Mouse (Mus musculus) lung, adult 2 months (tissue): ENCODE results near the gene Kcna7. TPM values are rescaled to one million over a fixed set of nuclear protein-coding genes. Genes with fewer than 3 reads are reported as not detected.

ENCODE experiments used
- DNase-seq: peaks from one replicate; pipeline ENCODE4 v3.0.0; 2022
- H3K4me1 ChIP-seq: fragments of 200-500 bp; 2 replicates; pipeline ENCODE4 v1.6.1; 2011; ENCODE audit warnings: low read length; ENCODE audit not compliant: control insufficient read depth, insufficient read depth
- H3K4me3 ChIP-seq: fragments of 200-500 bp; replicated peaks from 2 replicates; pipeline ENCODE3; 2011; ENCODE audit warnings: low read depth, mild to moderate bottlenecking, control low read depth, low read length; ENCODE audit errors: extremely low read depth
- CTCF ChIP-seq: fragments of 200-500 bp; IDR thresholded peaks from 2 replicates; pipeline ENCODE4 v1.5.1; 2011; ENCODE audit warnings: mild to moderate bottlenecking, low read length, control low read depth; ENCODE audit not compliant: insufficient read depth
- POLR2A ChIP-seq: fragments of 200-500 bp; IDR thresholded peaks from 2 replicates; pipeline ENCODE4 v1.6.1; 2011; ENCODE audit warnings: low read depth, mild to moderate bottlenecking, control low read depth, low read length, borderline replicate concordance; ENCODE audit errors: extremely low read depth
- WGBS: fragments of 180-500 bp; shearing (Covaris S2); methylation state at CpG from one replicate; pipeline ENCODE4 v1.1.7; 2018; 5-methylcytosine and 5-hydroxymethylcytosine counted together
- polyA plus RNA-seq: library from polyadenylated mRNA; depleted of rRNA; stranded (reverse); fragments of >200 nt; gene quantifications from 2 replicates; pipeline ENCODE4 v1.2.3, GENCODE M21; 2012

The Kcna7 gene
- polyA plus RNA-seq, 1 experiment = 2.3 TPM

DNA sequence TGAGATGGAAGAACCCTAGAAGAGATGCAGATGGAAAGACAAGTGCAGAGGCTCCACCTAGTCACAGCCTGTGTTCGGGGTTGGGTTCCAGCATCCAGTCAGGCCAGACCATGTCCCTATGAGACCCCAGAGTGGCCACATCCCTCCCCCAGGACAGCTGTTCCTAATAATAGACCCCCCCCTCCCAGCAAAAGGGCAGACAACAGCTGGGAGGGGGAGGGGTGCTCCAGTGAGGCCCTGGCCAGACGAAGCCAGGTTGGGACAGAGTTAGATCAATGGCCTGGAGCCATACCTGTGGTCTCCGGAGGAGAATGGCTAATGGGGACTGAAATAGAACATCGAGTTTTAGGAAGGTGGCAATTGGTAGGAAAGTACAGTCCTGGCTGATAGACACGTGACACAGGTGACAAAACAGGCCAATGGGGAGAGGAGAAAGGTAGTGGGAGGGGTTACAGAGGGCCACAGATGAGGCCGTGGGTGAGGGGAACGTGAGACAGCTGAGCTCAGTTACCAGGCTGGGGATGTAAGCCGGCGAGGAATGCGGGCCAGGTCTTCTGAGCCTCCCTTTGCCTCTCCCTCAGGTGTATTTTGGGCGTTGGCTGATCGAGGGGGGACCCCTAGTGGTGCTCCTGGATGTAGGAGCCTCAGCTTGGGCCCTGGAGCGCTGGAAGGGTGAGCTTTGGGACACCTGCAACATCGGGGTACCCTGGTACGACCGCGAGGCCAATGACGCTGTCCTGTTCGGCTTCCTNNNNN is 32.2 kb downstream of the Kcna7 start, which contains the start of gene Ruvbl2:
Gene Ruvbl2 (minus strand): TSS at position 576 of the 756 bp plus-strand sequence.
- H3K4me3 ChIP-seq = no peak within 1 kb of the TSS
- WGBS = 41% methylated on average over 19 of the region's 19 CpGs
- peak; percentile 50 for DNase-seq
- peaks cover 9% of the 10 kb centered on the region for H3K4me1 ChIP-seq
- peak; percentile 7; the same call in 1 of the 2 replicates for TF ChIP-seq CTCF
- 0 out of 2 replicates have a peak, but pooled peaks have one; percentile 26 for TF ChIP-seq POLR2A

DNA sequence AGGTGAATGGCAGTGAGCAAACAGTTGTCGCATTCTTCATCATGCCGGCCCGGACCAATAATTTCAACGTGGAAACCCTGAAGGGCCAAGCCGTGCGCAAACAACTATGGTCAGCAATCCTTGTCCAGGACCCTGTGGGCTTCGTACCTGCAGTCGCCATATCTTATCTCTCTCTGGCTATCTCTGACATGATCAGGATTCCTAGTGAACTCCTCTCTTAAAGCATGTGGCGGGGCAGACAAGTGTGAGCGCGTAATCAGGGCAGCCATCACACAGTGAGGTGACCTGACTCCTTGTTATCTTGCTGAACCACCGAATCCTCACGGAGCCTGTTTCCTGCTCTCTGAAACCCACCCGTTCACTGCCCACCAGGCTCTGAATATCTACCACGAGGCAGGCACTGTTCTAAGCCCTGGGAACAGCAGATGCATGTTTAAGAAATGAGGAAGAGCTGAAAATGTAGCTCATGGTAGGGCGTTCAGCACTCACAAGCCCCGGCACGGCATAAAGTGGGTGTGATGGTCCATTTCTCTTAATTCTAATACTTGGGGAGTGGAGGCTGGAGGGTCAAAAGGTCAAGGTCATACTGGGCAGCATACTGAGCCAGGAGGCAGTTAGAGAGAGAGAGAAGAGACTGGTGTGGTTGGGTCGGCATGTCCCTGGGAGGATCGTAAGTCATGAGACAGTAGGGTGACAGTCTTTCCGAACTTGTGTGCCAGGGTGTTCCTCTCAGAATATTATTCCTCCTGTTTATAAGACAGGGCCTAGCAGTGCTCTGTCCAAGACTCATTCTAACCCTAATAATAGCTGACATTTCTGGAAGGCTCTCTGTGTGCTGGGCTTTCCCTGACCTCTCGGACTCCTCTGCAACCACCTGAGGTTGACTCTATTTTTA is 38.3 kb downstream of the Kcna7 start:
- no peak for DNase-seq
- Histone ChIP-seq H3K4me1 (no peaks in the 10 kb centered on the region; the same call in 1 of the 2 replicates), H3K4me3 (no peak overlapping the region)
- 78% methylated on average over 22 of the region's 22 CpGs for WGBS
- no peak for TF ChIP-seq CTCF
- no peak for TF ChIP-seq POLR2A

DNA sequence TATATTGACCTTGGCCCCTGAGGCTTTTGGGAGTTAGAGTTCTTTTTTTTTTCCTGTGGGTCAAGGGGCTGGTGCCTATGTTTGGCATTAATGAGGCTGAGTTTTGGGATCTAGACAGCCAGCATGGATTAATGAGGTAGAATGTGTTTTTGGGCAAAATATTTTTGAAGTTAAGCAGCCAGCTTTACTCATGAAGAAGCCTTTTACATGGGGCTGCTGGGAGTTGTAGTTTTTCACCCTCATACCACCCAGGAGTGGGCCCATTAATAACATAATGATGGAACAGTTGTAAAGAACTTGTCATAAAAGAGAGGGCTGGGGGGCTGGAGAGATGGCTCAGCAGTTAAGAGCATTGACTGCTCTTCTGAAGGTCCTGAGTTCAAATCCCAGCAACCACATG is 41.1 kb downstream of the Kcna7 start:
- TF ChIP-seq CTCF (no peak), POLR2A (no peak)
- Histone ChIP-seq H3K4me1 (no peaks in the 10 kb centered on the region; the same call in 1 of the 2 replicates), H3K4me3 (no peak overlapping the region)
- DNase-seq = no peak

DNA sequence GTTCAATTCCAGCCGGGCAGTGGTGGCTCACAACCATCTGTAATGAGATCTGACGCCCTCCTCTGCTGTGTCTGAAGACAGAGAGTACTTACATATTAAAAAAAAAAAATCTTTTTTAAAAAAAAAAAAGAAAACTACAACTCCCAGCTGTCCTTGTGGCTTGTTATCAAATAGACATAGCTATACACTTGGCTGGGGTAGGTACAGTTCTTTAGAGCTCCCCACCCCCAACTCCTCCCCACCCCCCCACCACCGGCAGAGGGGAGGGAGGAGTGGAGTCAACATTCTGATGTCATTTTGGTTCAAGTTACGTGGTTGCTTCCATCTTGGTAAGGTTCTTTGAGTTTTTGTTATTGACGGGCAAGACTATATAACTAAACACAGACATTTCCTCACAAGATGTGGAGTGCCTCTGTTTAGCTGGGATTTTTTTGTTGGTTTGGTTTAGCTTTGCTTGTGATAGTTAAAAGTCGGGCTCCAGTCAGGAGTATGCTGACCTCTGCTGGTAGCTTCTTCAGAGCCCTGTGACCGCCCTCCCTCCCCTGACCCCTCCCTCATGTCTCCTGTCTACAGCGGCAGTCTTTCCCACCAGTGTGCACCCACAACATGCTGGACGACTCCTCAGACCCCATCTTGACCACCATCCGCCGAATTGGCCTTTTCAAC is 42.0 kb downstream of the Kcna7 start:
- WGBS = 36% methylated on average over 11 of the region's 11 CpGs
- Histone ChIP-seq H3K4me3 (no peak overlapping the region), H3K4me1 (no peaks in the 10 kb centered on the region; the same call in 1 of the 2 replicates)
- DNase-seq = no peak
- peak; percentile 53 for TF ChIP-seq CTCF
- no peak for TF ChIP-seq POLR2A

DNA sequence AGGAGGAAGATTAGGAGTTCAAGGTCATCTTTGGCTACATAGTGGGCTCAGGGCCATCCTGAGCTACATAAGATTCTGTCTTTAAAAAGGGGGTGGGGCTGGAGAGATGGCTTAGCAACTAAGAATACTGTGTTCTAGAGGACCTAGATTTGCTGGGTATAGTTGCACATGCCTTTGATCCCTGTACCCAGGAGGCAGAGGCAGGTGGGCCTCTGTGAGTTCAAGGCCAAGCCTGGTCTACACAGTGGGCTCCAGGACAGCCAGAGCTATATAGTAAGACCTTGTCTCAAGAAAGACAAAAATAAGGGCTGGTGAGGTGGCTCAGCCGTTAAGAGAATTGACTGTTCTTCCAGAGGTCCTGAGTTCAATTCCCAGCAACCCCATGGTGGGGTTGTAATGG is 44.5 kb downstream of the Kcna7 start:
- Histone ChIP-seq H3K4me1 (no peaks in the 10 kb centered on the region; the same call in 1 of the 2 replicates), H3K4me3 (no peak overlapping the region)
- 81% methylated on average over 1 of the region's 1 CpGs for WGBS
- DNase-seq = no peak
- TF ChIP-seq CTCF = no peak
- no peak for TF ChIP-seq POLR2A

DNA sequence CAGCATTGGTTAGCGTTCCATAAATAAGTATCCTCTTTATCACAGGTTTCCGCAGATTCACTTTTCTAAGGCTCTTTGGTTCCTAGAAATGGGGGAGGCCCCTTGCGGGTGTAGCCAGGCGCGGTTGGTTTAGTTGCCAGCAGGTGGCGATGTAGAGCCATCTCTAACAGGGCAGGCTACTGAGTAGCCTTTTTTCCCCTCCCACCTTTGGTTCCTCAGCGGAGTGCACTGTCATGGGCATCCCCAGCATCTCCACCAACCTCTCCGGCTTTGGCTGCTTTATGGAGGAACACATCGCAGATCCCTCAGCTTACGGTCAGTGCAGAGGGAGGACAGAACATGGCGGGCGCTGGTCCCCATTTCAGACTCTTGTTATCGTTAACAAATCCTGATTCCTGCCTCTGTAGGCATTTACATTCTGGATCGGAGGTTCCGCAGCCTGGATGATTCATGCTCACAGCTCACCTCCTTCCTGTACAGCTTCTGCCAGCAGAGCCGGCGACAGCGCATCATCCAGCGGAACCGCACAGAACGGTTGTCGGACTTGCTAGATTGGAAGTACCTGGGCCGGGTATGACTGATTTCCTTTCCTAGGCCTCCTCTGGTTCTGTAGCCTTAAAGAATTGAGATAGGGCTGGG is 46.0 kb downstream of the Kcna7 start:
- Histone ChIP-seq H3K4me3 (no peak overlapping the region), H3K4me1 (no peaks in the 10 kb centered on the region; the same call in 1 of the 2 replicates)
- 55% methylated on average over 23 of the region's 23 CpGs for WGBS
- peak; percentile 75 for DNase-seq
- TF ChIP-seq POLR2A (no peak), CTCF (peak; percentile 76)

DNA sequence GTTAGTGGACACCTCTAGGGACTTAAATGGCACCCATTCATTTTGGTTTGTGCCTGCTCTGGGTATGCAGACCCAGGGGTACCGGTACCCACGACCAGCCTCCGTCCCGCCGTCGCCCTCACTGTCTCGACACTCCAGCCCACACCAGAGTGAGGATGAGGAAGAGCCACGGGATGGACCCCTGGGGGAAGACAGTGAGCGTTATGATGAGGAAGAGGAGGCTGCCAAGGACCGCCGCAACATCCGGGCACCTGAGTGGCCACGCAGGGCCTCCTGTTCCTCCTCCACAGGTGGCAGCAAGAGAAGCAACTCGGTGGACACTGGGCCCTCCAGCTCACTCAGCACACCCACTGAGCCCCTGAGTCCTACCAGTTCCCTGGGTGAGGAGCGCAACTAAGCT is 49.5 kb downstream of the Kcna7 start:
- DNase-seq = no peak
- TF ChIP-seq POLR2A = no peak
- TF ChIP-seq CTCF = no peak
- Histone ChIP-seq H3K4me1 (peaks cover 3% of the 10 kb centered on the region; the same call in 1 of the 2 replicates), H3K4me3 (no peak overlapping the region)
- 87% methylated on average over 15 of the region's 15 CpGs for WGBS

DNA sequence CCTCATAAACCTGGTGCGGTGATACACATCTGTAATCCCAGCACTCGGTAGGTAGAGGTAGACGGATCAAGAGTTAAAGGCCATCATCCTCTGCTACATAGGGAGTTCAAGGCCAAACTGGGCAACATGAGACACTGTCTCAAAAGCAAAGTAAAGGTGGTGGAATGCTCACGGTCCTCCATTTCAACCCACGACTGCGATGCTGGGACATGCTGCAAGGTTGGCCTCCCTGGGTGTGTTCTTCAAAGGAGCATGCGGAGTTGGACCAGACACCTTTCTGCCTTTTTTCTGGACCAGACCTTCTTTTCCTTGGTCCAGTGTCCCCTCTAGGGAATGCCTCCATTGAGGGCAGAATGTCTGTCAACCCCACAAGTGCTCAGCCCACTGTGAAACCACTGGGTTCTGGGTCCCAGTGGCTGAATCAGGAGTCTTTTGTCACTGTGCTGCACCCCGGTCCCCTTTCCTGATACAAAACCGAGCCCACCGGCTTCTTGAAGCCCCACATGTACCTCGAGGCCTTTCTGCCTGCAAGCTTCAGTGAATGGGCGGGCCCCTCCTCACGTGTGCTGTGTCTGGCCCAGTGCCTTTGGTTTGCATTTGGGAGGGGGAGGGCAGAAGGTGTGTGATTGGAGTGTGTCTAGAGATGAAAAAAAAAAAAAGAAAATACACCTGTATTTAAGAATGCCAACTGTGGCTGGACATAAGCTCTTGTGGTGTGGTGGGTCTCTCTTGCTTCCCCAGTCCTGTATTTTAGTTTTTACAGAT is 50.7 kb downstream of the Kcna7 start:
- Histone ChIP-seq H3K4me1 (peaks cover 6% of the 10 kb centered on the region), H3K4me3 (no peak overlapping the region)
- DNase-seq = no peak
- TF ChIP-seq CTCF = no peak
- 0 out of 2 replicates have a peak, but pooled peaks have one; percentile 19 for TF ChIP-seq POLR2A
- WGBS = 74% methylated on average over 13 of the region's 13 CpGs
